Mouse (Mus musculus): ENCODE data around the gene Gm10553.
"Not testable (repeated sequence)": the region's sequence is repeated elsewhere in the genome, so short reads cannot be mapped to it uniquely, and the experiment has no call there.

Gm10553 gene

GRCm38 (mm10) chr1:85099864-85100263 lies at the start of gene Gm10553:
TSS of gene Gm10553 (plus strand) at chr1:85100164.
- DNase-seq (ENCODE audit: low read depth), result not testable (repeated sequence)

GRCm38 (mm10) chr1:85071690-85072089 lies 28.3 kb upstream of the Gm10553 start:
- not testable (repeated sequence) for DNase-seq (ENCODE audit: low read depth)

- not testable (repeated sequence) for DNase-seq (ENCODE audit: low read depth)
Observed at GRCm38 (mm10) chr1:85073099-85073498, 26.9 kb upstream of the Gm10553 start.

GRCm38 (mm10) chr1:85084803-85085202 lies 15.2 kb upstream of the Gm10553 start:
- DNase-seq (ENCODE audit: low read depth), result not testable (repeated sequence)

- not testable (repeated sequence) for DNase-seq (ENCODE audit: low read depth)
Observed at GRCm38 (mm10) chr1:85086211-85086610, 13.8 kb upstream of the Gm10553 start.

- DNase-seq (ENCODE audit: low read depth), result not testable (repeated sequence)
Observed at GRCm38 (mm10) chr1:85092169-85092568, 7.8 kb upstream of the Gm10553 start.

GRCm38 (mm10) chr1:85093011-85093572 lies 6.9 kb upstream of the Gm10553 start:
- not testable (repeated sequence) for DNase-seq (ENCODE audit: low read depth)

- not testable (repeated sequence) for DNase-seq (ENCODE audit: low read depth)
Observed at GRCm38 (mm10) chr1:85099081-85099480, 883 bp upstream of the Gm10553 start.

GRCm38 (mm10) chr1:85101754-85102153 lies 1.8 kb downstream of the Gm10553 start:
- not testable (repeated sequence) for DNase-seq (ENCODE audit: low read depth)

- DNase-seq (ENCODE audit: low read depth), result not testable (repeated sequence)
Observed at GRCm38 (mm10) chr1:85105336-85105735, 5.4 kb downstream of the Gm10553 start.

GRCm38 (mm10) chr1:85106013-85106412 lies 6.0 kb downstream of the Gm10553 start:
- not testable (repeated sequence) for DNase-seq (ENCODE audit: low read depth)

- DNase-seq (ENCODE audit: low read depth), result not testable (repeated sequence)
Observed at GRCm38 (mm10) chr1:85109753-85110152, 9.8 kb downstream of the Gm10553 start, which contains the start of gene A530032D15Rik. TSS of gene A530032D15Rik (minus strand) at chr1:85109853.

- DNase-seq (ENCODE audit: low read depth), result not testable (repeated sequence)
Observed at GRCm38 (mm10) chr1:85110876-85111275, 10.9 kb downstream of the Gm10553 start.

- DNase-seq (ENCODE audit: low read depth), result peak; percentile 31
Observed at GRCm38 (mm10) chr1:85111572-85111971, 11.6 kb downstream of the Gm10553 start.

- DNase-seq (ENCODE audit: low read depth), result peak; percentile 2
Observed at GRCm38 (mm10) chr1:85112266-85112665, 12.3 kb downstream of the Gm10553 start.

GRCm38 (mm10) chr1:85112889-85113288 lies 12.9 kb downstream of the Gm10553 start:
- not testable (repeated sequence) for DNase-seq (ENCODE audit: low read depth)

- peak; percentile 1 for DNase-seq (ENCODE audit: low read depth)
Observed at GRCm38 (mm10) chr1:85114078-85114477, 14.1 kb downstream of the Gm10553 start.

- not testable (repeated sequence) for DNase-seq (ENCODE audit: low read depth)
Observed at GRCm38 (mm10) chr1:85114666-85115402, 14.9 kb downstream of the Gm10553 start.

- not testable (repeated sequence) for DNase-seq (ENCODE audit: low read depth)
Observed at GRCm38 (mm10) chr1:85117537-85117936, 17.6 kb downstream of the Gm10553 start.

GRCm38 (mm10) chr1:85118341-85118740 lies 18.4 kb downstream of the Gm10553 start:
- DNase-seq (ENCODE audit: low read depth), result not testable (repeated sequence)

- not testable (repeated sequence) for DNase-seq (ENCODE audit: low read depth)
Observed at GRCm38 (mm10) chr1:85121841-85122240, 21.9 kb downstream of the Gm10553 start.

- not testable (repeated sequence) for DNase-seq (ENCODE audit: low read depth)
Observed at GRCm38 (mm10) chr1:85133671-85134070, 33.7 kb downstream of the Gm10553 start.
